Mouse (Mus musculus): ENCODE data around the gene Pias4. TPM values are rescaled to one million over a fixed set of nuclear protein-coding genes. Genes with fewer than 3 reads are reported as not detected.

Pias4 gene
- polyA plus RNA-seq, 1 experiment from 2014 or later = 56.2 TPM

DNA sequence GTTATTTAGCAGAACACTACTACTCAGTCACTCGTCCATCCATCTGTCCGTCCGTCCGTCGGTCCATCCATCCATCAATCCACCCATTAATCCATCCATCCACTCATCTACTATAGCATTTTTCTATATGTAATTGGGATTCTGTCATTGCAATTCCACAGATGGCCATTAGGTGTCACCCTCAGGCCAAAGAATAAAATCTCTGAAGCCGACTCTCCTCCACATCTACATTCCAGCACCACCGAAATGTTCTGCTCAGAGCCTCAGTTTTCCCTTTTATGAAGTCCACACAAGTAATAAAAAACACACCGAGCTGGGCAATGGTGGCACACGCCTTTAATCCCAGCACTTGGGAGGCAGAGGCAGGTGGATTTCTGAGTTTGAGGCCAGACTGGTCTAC lies 30.5 kb upstream of the Pias4 start:
- no peak overlapping the region for H3K27ac ChIP-seq
- no peaks in the 10 kb centered on the region for H3K9me3 ChIP-seq
- 3% methylated on average over 9 of the region's 9 CpGs for WGBS
- H3K4me1 ChIP-seq = peaks cover 26% of the 10 kb centered on the region
- no peaks in the 10 kb centered on the region for H3K36me3 ChIP-seq (replicated peaks)
- peaks cover 67% of the 10 kb centered on the region for H3K27me3 ChIP-seq (ENCODE audit: poor library complexity, severe bottlenecking)
- peak; percentile 66 for DNase-seq (ENCODE audit: extremely low spot score, low spot score)
- H3K4me3 ChIP-seq = no peak overlapping the region

DNA sequence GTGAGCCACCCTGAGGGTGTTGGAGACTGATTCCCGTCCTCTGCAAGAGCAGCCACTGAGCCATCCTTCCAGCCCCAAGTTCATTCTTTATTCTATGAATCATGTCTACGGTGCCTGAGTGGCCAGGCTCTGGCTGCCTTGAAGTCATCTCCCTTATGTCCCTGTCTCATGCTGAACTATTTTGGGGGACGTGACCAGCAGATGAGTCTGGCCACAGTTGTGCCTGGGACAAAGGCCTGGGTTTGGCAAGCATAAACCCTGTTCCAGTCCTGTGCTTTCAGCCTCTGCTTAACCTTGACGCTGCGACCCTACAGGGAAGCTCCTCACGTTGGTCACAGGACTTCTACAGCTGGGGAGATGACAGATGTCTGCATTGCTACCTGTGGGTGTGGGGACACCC lies 29.6 kb upstream of the Pias4 start:
- Histone ChIP-seq H3K9me3 (no peaks in the 10 kb centered on the region), H3K4me3 (no peak overlapping the region), H3K4me1 (peaks cover 33% of the 10 kb centered on the region), H3K27me3 (ENCODE audit: poor library complexity, severe bottlenecking) (peaks cover 73% of the 10 kb centered on the region), H3K27ac (no peak overlapping the region), H3K36me3 (replicated peaks) (no peaks in the 10 kb centered on the region)
- 66% methylated on average over 6 of the region's 6 CpGs for WGBS
- DNase-seq (ENCODE audit: extremely low spot score, low spot score) = no peak

GRCm38 (mm10) chr10:81196470-81197065 lies 28.8 kb upstream of the Pias4 start:
- WGBS = 70% methylated on average over 11 of the region's 11 CpGs
- no peaks in the 10 kb centered on the region for H3K9me3 ChIP-seq
- no peak overlapping the region for H3K4me3 ChIP-seq
- peaks cover 2% of the 10 kb centered on the region for H3K36me3 ChIP-seq (replicated peaks)
- peaks cover 33% of the 10 kb centered on the region for H3K4me1 ChIP-seq
- peaks cover 73% of the 10 kb centered on the region for H3K27me3 ChIP-seq (ENCODE audit: poor library complexity, severe bottlenecking)
- no peak overlapping the region for H3K27ac ChIP-seq
- DNase-seq (ENCODE audit: extremely low spot score, low spot score) = no peak

DNA sequence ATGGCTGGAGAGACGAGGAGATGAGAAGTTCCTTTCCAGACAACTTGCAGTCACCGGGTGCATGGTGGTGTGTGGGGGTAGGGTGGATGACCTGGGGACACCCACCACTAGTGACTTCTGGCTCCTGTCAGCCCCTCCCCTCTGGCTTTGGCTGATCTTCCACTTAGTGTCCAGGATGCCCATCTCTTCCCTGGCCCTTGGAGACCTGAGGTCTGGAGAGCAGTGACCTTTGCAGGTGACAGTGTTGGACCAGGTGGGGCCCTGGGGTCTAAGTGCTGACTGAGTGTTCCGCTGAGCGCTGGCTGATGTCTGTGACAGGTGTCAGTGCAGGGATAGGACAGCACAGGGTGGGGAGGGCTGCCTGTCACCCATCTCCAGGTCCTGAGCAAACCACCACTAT lies 27.6 kb upstream of the Pias4 start:
- H3K4me3 ChIP-seq = no peak overlapping the region
- H3K4me1 ChIP-seq = peaks cover 44% of the 10 kb centered on the region
- peaks cover 65% of the 10 kb centered on the region for H3K27me3 ChIP-seq (ENCODE audit: poor library complexity, severe bottlenecking)
- 71% methylated on average over 4 of the region's 4 CpGs for WGBS
- no peaks in the 10 kb centered on the region for H3K9me3 ChIP-seq
- DNase-seq (ENCODE audit: extremely low spot score, low spot score) = no peak
- peaks cover 14% of the 10 kb centered on the region for H3K36me3 ChIP-seq (replicated peaks)
- no peak overlapping the region for H3K27ac ChIP-seq

- 15% methylated on average over 37 of the region's 37 CpGs for whole genome bisulfite sequencing
- Histone ChIP-seq H3K27me3 (ENCODE audit: poor library complexity, severe bottlenecking) (peaks cover 55% of the 10 kb centered on the region), H3K4me3 (peak overlapping the region; percentile 29; the same call in 1 of the 2 replicates)
Observed at GRCm38 (mm10) chr10:81193991-81194774, 26.5 kb upstream of the Pias4 start.

GRCm38 (mm10) chr10:81192968-81193501 lies 25.3 kb upstream of the Pias4 start:
- no peak for DNase-seq (ENCODE audit: extremely low spot score, low spot score)
- Histone ChIP-seq H3K27ac (peak overlapping the region; percentile 91), H3K4me1 (peaks cover 44% of the 10 kb centered on the region), H3K9me3 (no peaks in the 10 kb centered on the region), H3K4me3 (peak overlapping the region; percentile 65), H3K27me3 (ENCODE audit: poor library complexity, severe bottlenecking) (peaks cover 50% of the 10 kb centered on the region), H3K36me3 (replicated peaks) (peaks cover 30% of the 10 kb centered on the region)
- 6% methylated on average over 19 of the region's 19 CpGs for WGBS

More at GRCm38 (mm10) chr10:81193991-81194774, 26.5 kb upstream of the Pias4 start:
- DNase-seq (ENCODE audit: extremely low spot score, low spot score) = no peak
- no peak overlapping the region for H3K27ac ChIP-seq
- peaks cover 22% of the 10 kb centered on the region for H3K36me3 ChIP-seq (replicated peaks)
- H3K4me1 ChIP-seq = peaks cover 44% of the 10 kb centered on the region
- H3K9me3 ChIP-seq = no peaks in the 10 kb centered on the region

DNA sequence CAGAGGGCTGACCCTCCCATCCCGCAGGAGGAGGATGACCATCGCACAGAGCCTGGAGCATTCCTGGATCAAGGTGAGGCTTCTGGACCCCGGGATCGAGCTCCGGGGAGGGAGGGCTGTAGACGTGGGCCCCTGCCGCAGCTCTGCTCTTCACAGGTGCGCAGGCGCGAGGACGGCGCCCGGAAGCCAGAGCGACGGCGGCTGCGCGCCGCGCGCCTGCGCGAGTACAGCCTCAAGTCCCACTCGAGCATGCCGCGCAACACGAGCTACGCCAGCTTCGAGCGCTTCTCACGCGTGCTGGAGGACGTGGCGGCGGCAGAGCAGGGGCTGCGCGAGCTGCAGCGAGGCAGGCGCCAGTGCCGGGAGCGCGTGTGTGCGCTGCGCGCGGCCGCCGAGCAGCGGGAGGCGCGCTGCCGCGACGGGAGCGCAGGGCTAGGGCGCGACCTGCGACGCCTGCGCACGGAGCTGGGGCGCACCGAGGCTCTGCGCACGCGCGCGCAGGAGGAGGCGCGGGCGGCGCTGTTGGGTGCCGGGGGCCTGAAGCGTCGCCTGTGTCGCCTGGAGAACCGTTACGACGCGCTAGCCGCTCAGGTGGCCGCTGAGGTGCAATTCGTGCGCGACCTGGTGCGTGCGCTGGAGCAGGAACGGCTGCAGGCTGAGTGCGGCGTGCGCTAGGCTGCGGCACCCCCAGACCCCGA lies 24.7 kb upstream of the Pias4 start:
- WGBS = 2% methylated on average over 93 of the region's 93 CpGs
- H3K4me1 ChIP-seq = peaks cover 44% of the 10 kb centered on the region
- no peaks in the 10 kb centered on the region for H3K9me3 ChIP-seq
- peaks cover 47% of the 10 kb centered on the region for H3K27me3 ChIP-seq (ENCODE audit: poor library complexity, severe bottlenecking)
- H3K36me3 ChIP-seq (replicated peaks) = peaks cover 36% of the 10 kb centered on the region
- peak overlapping the region; percentile 65 for H3K4me3 ChIP-seq
- peak; percentile 75 for DNase-seq (ENCODE audit: extremely low spot score, low spot score)
- peak overlapping the region; percentile 91 for H3K27ac ChIP-seq

DNA sequence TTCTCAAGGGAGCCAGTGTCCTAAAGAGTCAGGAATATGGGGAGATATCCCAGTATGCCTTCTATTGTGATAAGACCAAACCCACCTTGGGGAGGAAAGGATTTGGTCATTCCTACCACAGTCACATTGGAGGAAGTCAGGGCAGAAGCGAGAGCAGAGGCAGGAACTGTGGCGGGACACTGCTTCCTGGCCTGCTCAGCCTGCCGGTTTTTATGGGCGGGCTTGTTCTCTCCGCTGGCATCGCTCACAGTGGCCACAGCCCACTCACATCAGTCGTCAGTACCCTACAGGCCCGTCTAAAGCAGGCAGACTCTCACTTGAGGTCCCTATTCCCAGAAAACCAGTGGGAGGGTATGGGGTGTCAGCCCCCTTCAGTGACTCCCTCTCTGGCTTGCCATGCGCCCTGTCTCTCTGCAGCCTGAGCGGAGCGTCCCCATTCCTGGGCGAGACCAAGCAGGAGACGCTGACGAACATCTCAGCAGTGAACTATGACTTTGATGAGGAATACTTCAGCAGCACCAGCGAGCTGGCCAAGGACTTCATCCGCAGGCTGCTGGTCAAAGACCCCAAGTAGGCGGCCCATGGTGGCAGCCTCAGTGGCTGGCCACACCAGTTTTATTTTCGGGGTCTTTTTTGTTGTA lies 23.7 kb upstream of the Pias4 start:
- peaks cover 46% of the 10 kb centered on the region for H3K36me3 ChIP-seq (replicated peaks)
- H3K27me3 ChIP-seq (ENCODE audit: poor library complexity, severe bottlenecking) = peaks cover 38% of the 10 kb centered on the region
- H3K4me1 ChIP-seq = peaks cover 44% of the 10 kb centered on the region
- H3K9me3 ChIP-seq = no peaks in the 10 kb centered on the region
- H3K27ac ChIP-seq = 0 out of 2 replicates have a peak overlapping the region, but pooled peaks have one; percentile 91
- no peak for DNase-seq (ENCODE audit: extremely low spot score, low spot score)
- peak overlapping the region; percentile 65; the same call in 1 of the 2 replicates for H3K4me3 ChIP-seq
- WGBS = 91% methylated on average over 18 of the region's 18 CpGs

GRCm38 (mm10) chr10:81190912-81191321 lies 23.2 kb upstream of the Pias4 start:
- Histone ChIP-seq H3K36me3 (replicated peaks) (peaks cover 49% of the 10 kb centered on the region), H3K4me1 (peaks cover 44% of the 10 kb centered on the region), H3K4me3 (no peak overlapping the region), H3K27ac (no peak overlapping the region), H3K27me3 (ENCODE audit: poor library complexity, severe bottlenecking) (peaks cover 32% of the 10 kb centered on the region), H3K9me3 (no peaks in the 10 kb centered on the region)
- DNase-seq (ENCODE audit: extremely low spot score, low spot score) = no peak
- 78% methylated on average over 6 of the region's 6 CpGs for WGBS

- 71% methylated on average over 31 of the region's 31 CpGs for WGBS
- peaks cover 43% of the 10 kb centered on the region for H3K4me1 ChIP-seq
- H3K4me3 ChIP-seq = no peak overlapping the region
- H3K27me3 ChIP-seq (ENCODE audit: poor library complexity, severe bottlenecking) = peaks cover 27% of the 10 kb centered on the region
- no peak for DNase-seq (ENCODE audit: extremely low spot score, low spot score)
- peaks cover 53% of the 10 kb centered on the region for H3K36me3 ChIP-seq (replicated peaks)
- H3K9me3 ChIP-seq = no peaks in the 10 kb centered on the region
- no peak overlapping the region for H3K27ac ChIP-seq
Observed at GRCm38 (mm10) chr10:81190236-81190911, 22.7 kb upstream of the Pias4 start.

- Histone ChIP-seq H3K9me3 (no peaks in the 10 kb centered on the region), H3K27ac (no peak overlapping the region), H3K36me3 (replicated peaks) (peaks cover 59% of the 10 kb centered on the region), H3K4me1 (peaks cover 45% of the 10 kb centered on the region), H3K4me3 (no peak overlapping the region), H3K27me3 (ENCODE audit: poor library complexity, severe bottlenecking) (peaks cover 21% of the 10 kb centered on the region)
- WGBS = 77% methylated on average over 26 of the region's 26 CpGs
- no peak for DNase-seq (ENCODE audit: extremely low spot score, low spot score)
Observed at GRCm38 (mm10) chr10:81189821-81190220, 22.1 kb upstream of the Pias4 start.

GRCm38 (mm10) chr10:81187161-81187560 lies 19.4 kb upstream of the Pias4 start:
- Histone ChIP-seq H3K27ac (no peak overlapping the region), H3K9me3 (no peaks in the 10 kb centered on the region), H3K27me3 (ENCODE audit: poor library complexity, severe bottlenecking) (no peaks in the 10 kb centered on the region), H3K4me3 (no peak overlapping the region), H3K36me3 (replicated peaks) (peaks cover 74% of the 10 kb centered on the region), H3K4me1 (peaks cover 40% of the 10 kb centered on the region)
- DNase-seq (ENCODE audit: extremely low spot score, low spot score) = no peak
- WGBS = 94% methylated on average over 9 of the region's 9 CpGs
